Mouse (Mus musculus) layer of hippocampus, postnatal 25 days (tissue): ENCODE results near the gene H2-Q10. TPM values are rescaled to one million over a fixed set of nuclear protein-coding genes. Genes with fewer than 3 reads are reported as not detected.
"Not testable (repeated sequence)": the region's sequence is repeated elsewhere in the genome, so short reads cannot be mapped to it uniquely, and the experiment has no call there.

ENCODE experiments used
- DNase-seq, 2 experiments: peaks; one replicate each; pipeline ENCODE4 v3.0.0; 2022; ENCODE audit warnings: mixed read lengths in 2 of 2, low spot score in 1 of 2; ENCODE audit errors: extremely low spot score in 1 of 2
- total RNA-seq, 2 experiments: library from RNA; stranded (reverse); gene quantifications; 2 replicates each; pipeline ENCODE4 v1.2.3; 2021

H2-Q10 gene
- total RNA-seq, 2 experiments from 2014 or later = 0.09 TPM; not detected in 1

GRCm38 (mm10) chr17:35444510-35444909 is 25.4 kb upstream of the H2-Q10 start:
- DNase-seq = not testable (repeated sequence)

GRCm38 (mm10) chr17:35458247-35458646 is 11.6 kb upstream of the H2-Q10 start:
- DNase-seq = not testable (repeated sequence)

DNA sequence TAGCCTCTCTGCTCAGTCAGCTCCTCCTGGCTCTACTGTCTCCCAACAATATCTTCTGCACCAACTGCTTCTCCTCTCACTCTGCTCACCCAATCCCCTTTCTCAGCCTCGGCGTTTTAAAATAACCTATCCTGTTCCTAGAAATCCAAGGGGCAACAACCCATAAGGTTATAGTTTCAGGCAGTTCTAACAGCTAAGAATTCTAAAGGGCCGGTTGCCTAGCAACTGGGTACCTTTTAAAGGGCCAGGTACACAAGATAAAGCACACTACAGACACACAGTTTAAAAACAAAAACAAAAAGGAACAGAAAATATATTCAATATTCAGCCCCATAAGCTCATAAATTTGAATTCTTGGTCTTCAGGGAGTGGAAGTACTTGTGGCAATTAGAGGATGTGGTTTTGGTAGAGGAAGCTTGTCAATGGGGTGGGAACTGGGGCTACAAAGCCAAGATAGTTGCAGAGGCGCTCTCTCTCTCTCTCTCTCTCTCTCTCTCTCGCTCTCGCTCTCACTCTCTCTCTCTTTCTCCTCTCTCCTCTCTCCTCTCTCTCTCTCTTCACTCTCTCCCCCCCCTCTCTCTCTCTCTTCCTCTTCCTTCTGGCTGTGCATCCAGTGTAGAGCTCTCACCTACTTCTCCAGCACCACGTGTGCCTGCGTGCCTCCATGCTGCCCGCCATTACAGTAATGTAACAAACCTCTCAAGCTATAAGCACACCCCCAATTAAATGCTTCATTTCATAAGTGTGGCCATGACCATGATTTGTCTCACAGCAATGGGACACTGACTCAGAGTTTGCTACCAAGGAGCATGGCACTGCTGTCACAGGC is 9.2 kb upstream of the H2-Q10 start:
- DNase-seq = not testable (repeated sequence)

DNA sequence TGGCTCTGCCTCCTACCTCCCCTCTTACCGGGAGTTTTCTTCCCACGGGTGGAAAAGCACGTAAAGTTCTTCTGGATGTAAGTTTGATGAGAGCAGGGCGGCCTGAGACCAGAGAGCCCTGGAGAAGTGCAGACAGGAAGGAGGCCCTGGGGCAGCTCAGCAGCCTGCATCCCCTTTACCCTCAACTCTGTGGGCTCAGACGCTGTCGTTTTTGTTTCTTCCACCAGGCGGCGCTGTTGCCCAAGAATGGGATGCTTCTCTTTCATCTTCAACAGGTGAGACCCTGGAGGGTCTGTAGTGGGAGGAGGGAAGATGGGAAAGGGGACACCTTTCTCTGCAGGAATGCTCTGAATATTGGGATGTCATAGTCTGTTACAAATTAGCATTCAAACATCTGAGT is 4.2 kb upstream of the H2-Q10 start:
- DNase-seq = not testable (repeated sequence)

- not testable (repeated sequence) for DNase-seq
Measured at GRCm38 (mm10) chr17:35468936-35469335, 953 bp upstream of the H2-Q10 start.

DNA sequence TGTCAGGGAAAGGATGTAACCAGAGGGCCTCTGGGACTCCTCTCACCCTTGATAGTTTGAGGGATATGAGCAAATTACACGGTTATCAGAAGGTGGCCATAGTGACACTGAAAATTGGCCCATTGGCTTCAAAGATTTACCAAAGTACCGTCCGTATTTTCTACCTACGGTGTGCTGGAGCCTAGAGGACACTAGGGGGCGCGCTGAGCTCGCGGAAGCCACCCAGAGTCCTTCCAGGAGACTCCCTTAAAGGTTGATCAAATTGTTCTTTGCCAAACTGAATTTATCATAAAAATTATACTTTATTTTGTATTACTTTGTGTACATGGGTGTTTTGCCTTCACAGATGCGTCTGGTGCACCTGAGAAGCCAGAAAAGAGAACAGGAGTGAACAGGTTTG is 14.2 kb downstream of the H2-Q10 start:
- peak; percentile 32 to 74 for DNase-seq

GRCm38 (mm10) chr17:35485702-35486101 is 15.8 kb downstream of the H2-Q10 start:
- DNase-seq = no peak

DNA sequence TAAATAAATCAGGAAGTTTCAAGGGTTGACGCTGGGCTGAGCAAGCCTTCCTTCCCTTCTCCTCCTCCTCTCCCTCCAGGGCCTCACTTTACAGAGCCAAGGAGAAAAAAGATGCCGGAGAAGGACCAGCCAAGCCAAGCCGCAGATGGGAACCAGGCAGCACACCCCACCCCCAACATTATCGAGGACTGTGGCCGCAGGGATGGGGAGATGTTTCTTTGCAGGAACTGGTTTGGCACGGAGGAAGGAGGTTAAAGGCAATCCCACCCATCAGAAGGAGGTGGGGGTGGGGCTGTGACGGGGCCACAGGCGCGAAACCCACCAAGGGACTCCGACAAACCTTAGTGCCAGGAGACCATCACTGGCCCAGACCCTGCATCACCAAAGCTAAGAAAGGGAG is 16.8 kb downstream of the H2-Q10 start:
- DNase-seq = no peak

DNA sequence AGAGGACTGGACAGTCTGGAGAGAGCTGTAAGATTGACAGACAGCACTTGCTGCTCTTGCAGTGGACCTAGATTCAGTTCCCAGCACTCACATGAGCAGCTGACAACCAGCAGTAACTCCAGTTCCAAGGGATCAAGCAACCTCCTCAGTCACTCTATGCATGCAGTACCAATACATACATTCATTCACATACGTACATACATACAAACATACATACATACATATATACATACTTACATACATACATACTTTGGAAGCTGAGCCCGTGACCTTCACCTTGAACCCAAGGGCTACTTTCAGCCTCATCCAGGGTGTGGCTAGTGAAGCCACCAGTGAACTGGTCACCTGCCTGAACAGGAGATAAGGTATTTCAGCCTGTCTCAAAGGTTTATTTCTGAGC is 18.2 kb downstream of the H2-Q10 start:
- DNase-seq = no peak

GRCm38 (mm10) chr17:35490320-35490719 is 20.4 kb downstream of the H2-Q10 start:
- no peak for DNase-seq

- DNase-seq = no peak
Measured at GRCm38 (mm10) chr17:35497124-35497523, 27.2 kb downstream of the H2-Q10 start.

DNA sequence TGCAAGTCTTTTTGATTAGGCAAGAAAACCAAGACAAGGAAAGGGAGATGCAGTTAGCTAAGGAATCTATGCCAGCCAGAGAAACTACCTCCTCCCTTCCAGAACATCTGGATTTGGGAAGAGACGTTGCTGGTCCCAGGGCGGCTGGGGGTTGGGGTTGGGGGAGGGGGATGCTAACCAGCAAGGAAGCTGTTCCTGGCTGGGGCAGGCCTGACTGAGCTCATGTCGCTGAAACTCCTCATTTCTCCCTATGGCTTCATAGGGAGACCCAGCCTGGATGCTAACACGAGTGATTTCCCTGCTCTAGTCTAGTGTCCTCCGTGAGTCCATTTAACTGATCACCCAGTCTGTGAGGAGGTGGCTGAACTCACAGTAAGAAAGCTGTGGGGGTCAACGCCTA is 32.3 kb downstream of the H2-Q10 start:
- no peak for DNase-seq

DNA sequence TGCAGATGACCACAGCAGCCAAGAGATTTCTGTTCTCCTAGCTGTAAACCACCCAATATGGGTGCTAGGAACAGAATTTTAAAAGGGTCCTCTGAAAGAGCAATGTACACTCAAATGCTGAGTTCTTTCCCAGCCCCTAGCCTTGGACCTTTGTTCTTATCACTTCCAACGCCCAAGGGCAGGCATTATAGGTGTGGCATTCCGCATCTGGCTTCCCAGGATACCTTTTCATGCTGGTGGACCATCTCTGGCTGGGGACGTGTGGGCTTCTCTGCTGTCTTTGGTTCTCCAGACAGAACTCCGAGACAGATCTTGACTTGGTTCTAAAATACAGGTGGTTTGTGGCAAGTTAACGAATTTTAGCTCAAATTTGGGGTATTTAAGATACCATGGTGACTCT is 32.9 kb downstream of the H2-Q10 start:
- DNase-seq = no peak

DNA sequence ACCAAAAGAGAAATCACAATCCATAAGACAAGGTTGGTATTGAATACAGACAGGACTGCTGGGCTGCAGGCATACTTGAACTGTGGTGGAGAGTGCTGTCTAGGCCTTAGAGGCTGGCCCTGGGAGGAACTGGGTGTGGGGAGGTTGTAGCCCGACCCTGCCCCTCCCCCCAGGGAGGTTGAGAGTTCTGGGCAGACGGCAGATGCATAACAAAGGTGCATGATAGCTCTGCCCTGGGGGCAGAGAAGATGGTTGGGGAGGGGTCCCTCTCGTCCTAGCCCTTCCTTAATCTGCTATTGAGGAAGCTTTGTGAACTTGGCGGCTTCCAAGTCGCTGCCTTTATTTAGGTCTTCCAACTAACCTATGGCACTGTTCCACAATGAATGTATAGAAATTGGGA is 34.0 kb downstream of the H2-Q10 start:
- no peak for DNase-seq

- DNase-seq = no peak
Measured at GRCm38 (mm10) chr17:35504628-35505481, 35.0 kb downstream of the H2-Q10 start.

- DNase-seq = no peak
Measured at GRCm38 (mm10) chr17:35505776-35506175, 35.9 kb downstream of the H2-Q10 start, which contains the start of gene Pou5f1. Gene Pou5f1, plus strand, starts transcription at chr17:35506018.

DNA sequence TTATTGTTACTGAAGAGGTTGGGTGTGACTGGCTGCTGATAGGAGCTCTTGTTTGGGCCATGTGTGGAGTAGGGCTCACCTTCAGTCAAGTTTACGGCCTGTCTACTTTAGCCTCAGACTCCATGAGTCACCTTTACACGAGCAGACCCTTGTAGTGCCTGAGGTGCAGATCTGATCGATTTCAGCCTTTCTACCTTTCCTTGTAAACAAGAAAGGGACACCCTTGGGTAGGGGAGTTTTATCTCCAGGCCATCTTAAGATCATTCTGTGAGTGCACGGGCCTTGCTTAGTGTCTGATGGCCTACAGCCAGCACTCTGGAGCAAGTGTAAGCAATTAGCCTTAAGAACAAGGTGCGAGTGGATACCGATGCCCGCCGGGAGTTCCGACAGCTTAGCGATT is 37.0 kb downstream of the H2-Q10 start:
- no peak for DNase-seq

GRCm38 (mm10) chr17:35507556-35508260 is 37.8 kb downstream of the H2-Q10 start:
- no peak for DNase-seq

GRCm38 (mm10) chr17:35508279-35508678 is 38.4 kb downstream of the H2-Q10 start:
- DNase-seq = not testable (repeated sequence)

DNA sequence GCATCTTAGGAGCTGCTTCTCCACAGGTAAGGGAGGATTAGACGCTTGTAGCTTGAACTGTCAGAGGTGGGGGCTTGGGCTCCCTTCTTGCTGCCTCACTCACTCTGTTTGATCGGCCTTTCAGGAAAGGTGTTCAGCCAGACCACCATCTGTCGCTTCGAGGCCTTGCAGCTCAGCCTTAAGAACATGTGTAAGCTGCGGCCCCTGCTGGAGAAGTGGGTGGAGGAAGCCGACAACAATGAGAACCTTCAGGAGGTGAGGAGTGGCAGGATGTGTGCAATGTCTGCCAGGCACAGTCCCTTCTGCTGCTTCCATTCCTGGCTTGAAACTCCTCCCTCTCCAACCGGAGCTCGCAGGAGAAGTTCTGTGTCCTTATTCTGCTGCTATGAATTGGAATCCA is 39.4 kb downstream of the H2-Q10 start:
- no peak for DNase-seq
